Mouse (Mus musculus) urinary bladder, postnatal 14 days (tissue): ENCODE measurements around the gene Gpr152.
"Not testable (repeated sequence)": the region's sequence is repeated elsewhere in the genome, so short reads cannot be mapped to it uniquely, and the experiment has no call there.

ENCODE experiments used
- DNase-seq: peaks from one replicate; pipeline ENCODE4 v3.0.0; 2021; ENCODE audit warnings: low spot score

The Gpr152 gene

DNA sequence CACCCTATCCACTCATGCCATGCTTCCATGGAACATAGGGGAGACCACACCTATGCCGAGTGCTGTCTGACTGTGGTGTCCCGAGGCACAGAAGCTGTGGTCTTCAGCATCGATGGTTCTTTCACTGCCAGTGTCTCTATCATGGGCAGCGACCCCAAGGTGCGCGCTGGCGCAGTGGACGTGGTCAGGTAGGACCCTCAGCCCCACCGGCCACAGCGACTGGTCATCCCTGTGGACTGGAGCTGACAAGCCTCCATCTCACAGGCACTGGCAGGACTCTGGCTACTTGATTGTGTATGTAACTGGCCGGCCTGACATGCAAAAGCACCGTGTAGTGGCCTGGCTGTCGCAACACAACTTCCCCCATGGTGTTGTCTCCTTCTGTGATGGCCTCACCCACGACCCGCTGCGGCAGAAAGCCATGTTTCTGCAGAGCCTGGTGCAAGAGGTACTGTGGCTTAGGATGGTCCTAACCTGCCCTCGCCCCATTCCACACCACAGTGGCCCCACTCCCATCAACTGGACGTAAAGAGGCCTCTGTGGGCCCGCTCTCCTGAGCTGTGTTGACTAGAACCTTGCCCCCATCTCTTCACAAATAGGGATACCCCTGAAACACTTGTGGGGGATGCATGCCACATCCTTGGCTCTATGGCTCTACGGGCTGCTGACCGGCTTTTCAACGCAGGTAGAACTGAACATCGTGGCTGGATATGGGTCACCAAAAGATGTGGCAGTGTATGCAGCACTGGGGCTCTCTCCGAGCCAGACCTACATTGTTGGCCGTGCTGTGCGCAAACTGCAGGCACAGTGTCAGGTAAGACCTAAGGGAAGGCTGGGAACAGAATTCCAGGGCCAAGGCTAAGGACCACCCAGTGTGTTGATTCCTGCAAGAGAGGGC, 27.3 kb upstream of the Gpr152 start:
- DNase-seq: no peak

DNA sequence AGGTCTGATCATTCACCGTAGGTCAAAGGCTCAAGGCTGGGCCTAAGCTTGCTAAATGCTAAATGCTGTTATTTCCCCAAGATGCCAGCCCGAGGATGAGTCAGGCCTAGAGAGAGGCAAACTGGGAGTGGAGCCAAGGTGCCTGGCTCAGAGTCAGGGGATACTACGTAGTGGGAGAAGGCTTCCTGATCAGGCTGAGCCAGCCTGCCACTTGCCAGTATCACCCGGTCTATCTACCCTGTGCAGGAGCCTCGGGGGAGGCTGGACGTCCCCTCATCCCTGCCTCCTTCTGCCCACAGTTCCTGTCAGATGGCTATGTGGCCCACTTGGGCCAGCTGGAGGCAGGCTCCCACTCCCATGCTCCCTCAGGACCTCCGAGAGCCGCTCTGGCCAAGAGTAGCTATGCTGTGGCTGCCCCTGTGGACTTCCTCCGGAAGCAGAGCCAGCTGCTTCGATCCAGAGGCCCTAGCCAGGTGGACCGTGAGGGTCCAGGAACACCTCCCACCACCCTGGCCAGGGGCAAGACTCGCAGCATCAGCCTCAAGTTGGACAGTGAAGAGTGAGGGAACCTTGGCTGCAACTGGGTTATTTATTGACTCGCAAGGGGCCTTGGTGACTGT, 26.3 kb upstream of the Gpr152 start:
- DNase-seq: peak; percentile 89

DNA sequence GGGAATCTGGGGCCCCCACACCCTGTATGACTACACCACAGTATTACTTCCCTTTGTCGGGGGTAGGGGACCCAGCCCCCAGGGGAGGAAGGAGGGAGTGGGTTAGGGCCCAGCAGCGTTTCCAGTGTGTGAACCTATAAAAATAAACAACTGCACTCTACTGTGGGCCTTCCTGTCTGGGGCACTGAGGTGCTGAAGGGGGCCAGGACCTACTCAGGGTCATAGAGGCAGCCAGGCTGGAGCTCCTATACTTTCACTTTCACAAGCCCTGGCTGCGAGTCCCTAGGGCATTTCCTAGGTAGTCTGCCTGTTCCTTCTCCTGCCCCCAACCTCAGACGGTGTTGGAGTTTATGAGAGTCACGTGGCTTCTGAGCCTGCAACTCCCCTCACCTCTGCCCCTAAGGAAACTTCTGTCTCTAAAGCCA, 25.8 kb upstream of the Gpr152 start:
- no peak for DNase-seq

DNA sequence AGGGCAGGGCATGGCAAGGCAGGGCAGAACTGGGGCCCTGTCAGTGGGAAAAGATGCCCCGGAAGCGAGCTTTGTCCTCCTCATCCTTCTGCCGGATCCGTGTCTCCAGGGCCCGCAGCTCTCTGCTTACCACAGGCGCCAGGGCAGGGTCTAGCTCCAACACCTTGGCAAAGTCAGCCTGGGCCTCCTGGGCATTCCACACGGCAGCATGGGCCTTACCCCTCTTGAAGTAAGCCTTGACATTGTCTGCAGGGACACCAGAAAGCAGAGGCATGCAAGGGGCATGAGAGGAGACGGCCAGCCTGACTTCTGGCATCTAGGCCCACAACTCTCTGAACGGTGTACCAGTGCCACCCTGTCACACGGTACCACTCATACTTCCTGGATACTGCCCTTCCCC, 25.0 kb upstream of the Gpr152 start:
- DNase-seq: no peak

DNA sequence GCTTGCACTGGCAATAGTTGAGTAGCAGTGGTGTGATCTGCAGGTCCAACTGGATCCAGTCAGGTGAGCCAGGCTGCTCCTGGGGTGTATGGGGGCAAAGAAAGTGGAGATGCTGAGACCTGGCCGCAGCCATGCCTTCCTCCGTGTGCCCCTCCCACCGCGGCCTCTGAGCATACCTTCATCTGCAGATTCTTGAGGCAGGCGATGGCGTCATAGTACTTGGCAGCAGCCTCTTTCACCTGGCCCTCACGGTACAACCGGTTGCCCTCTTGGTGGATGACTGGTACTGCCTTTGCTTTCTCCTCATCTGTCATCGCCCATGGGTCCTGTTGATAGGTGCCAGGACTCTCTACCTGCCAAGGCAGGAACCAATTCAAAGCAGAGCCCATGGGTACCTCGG, 24.4 kb upstream of the Gpr152 start:
- no peak for DNase-seq

DNA sequence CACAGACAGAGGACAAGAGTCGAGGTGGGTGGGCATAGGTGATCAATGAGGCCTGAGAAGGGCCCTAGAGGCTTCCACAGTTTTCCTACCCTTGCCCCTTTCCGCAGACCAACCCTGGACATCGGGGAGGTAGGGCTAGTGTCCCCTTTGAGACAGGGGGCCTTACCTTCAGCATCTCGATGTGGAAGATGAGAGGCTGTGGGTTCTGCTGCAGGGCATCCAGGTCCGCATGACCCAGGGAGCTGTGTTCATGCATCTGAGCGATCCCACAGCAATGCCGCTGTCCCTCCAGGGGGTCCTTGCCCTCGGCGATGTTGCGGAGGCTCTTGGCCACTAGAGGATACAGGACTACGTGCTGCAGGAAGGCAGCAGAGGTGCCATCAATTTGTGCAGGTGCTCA, 23.8 kb upstream of the Gpr152 start:
- no peak for DNase-seq

DNA sequence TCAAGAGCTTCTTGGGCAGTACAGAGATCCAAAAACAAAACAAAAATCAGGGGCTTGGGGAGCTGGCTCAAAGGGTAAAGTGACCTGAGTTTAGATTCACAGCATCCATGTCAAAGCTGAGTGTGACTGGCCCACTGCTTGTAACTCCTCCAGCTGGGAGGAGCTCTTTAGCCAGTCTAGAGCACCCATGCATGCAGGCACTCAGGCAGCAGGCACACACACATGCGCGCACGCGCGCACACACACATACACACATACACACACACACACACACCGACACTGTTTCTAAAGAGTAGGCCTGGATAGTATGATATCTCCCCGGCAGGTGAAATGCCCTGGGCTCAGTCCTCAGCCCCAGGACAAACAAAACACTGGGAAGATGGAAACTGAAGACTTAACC, 22.6 kb upstream of the Gpr152 start:
- no peak for DNase-seq

DNA sequence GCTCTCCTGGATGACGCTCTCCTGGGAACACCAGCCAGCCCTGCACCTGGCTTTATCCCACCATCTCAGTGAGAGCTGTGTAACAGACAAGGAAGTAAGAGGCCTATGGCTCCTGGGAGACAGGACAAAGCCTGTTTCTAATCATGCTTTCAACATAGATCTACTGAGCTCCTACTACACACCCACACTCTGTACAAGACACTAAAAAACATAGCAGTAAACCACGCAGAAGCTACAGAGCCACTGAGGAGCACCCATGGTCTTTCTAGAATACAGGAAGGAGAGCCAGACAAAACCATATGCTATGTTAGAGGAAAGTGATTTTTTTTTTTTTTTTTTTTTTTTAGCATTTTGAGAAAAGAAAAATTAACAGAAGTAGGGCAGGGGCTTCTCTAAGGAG, 21.2 kb upstream of the Gpr152 start:
- DNase-seq: no peak

DNA sequence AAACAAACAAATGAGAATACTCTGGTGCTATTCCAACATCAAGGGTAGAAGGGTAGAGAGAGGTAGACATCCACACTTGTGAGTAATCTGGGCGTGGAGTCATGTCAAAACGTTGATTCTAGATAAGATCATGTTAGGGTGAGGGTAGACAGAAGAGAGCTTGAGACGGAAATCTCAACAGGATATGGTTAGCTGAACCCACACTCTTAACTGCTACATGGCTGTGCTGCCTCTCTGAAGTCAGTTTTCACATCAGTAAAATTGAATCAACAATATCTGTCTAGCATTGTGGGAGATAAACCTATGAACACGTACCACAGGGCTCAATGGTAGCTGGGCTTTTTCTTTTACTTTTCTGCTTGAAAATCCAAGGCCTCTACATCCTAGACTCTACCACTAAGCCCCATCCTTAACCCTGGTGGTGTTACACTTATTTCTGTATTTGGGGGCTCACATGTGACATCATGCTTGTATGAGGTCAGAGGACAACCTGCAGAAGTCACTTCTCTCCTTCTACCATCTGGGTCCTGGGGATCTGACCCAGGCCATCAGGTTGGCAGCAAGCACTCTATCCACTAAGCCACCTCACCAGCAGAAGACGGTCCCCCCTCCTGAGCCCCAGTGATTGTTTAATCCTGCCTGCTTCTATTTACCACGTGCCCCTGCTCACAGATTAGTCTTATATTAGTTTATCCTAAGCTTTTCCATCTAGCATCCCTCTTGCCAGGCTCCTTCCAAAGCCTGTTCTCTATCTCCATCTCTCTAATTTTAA, 19.7 kb upstream of the Gpr152 start:
- no peak for DNase-seq

DNA sequence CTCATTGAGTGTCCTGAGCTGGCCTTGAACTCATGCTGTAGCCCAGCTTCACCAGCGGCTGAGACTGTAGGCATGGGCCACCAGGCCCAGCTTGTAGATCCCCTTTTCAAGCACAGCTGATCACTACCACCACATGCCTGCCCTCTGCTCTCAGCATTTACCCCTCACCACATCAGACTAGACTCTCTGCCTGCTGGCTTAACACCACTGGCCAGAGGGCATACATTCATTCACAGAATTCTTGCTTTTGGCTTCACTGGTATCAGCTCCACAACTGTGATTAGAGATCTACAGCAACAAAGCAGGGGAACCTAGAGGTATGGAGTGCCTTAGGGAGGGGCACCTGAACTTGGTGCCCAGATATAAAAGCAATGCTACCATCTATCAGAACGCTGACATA, 19.1 kb upstream of the Gpr152 start:
- DNase-seq: no peak

DNA sequence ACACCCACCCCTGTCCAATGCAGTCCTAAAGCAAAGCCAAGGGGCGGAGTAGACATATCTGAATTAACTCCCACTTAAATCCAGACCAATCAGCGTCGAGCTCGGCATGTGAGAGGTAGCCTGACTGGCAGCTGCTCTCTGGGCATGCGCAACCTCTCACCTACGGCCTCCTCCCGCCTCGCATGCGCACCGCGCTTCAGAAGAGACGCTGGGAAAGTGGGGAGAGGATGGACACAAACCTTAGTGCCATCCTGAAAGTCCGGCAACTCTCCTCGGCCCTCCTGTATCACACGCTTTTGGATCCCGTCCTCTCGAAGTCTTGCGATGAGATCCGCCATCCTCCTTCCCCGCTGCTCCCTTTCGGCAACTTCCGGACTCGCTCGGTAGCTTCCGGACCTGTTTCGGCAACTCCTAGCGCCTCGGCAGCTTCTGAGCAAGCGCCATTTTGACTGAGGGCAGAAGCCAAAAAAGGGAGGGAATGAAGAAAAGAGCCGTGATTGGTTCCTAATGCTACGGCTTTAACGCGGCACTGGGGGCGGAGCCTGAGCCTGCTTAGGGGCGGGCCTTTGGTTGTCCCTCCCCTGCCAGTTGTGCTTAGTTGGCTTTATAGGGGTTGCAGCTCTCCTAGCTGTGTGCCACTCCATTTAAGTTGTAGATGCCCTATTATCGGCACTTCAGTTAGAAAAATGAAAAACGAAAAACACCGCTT, 18.3 kb upstream of the Gpr152 start:
- DNase-seq: peak; percentile 99

DNA sequence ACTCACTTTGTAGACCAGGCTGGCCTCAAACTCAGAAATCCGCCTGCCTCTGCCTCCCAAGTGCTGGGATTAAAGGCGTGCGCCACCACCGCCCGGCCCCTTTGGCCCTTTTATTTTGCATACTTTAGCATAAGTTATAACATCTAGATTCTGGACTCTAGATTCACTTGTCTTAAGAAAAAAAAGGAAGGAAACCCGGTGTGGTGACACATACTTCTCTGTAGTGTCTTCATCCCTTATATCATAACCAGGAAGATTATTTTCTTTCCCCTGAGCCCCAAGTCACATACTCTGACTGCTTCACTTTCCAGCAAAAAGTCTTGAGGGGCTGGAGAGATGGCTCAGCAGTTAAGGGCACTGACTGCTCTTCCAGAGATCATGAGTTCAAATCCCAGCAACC, 17.7 kb upstream of the Gpr152 start:
- not testable (repeated sequence) for DNase-seq

DNA sequence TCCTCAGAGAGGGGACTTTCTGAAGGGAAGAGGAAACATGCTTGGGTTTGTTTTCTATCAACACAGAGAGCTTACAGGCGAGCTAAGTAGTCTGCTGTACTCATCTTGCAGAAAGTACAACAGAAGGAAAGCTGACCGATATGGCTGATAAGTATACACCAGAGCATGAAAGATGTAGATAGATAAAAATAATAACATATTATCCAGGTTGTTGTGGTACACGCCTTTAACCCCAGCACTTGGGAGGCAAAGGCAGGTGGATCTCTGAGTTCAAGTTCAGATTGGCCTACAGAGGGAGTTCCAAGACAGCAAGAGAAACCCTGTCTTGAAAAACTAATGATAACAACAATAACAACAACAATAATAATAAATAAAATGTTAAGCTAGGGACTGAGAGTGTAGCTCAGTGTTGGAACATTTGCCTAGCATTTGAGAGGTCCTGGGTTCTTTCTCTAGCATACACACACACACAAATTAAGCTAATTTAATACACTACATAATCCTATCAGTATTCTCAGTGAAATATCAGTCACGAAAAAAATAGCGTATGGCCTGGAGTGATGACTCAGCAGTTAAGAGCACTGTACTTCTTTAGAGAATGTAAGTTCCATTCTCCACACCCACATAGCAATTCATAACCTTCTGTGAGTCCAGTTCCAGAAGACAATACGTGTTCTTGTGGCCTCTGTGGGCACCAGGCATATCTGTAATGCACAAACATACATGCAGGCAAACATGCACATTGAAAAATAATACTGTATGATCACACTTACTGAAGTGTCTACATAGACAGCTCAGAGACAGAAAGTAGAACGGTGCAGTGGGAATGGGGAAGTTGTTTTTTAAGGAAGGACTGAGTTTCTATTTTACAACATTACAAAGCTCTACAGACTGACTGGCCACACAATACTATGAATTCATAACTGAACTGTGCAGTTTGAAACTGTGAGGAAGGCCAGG, 16.9 kb upstream of the Gpr152 start:
- no peak for DNase-seq

DNA sequence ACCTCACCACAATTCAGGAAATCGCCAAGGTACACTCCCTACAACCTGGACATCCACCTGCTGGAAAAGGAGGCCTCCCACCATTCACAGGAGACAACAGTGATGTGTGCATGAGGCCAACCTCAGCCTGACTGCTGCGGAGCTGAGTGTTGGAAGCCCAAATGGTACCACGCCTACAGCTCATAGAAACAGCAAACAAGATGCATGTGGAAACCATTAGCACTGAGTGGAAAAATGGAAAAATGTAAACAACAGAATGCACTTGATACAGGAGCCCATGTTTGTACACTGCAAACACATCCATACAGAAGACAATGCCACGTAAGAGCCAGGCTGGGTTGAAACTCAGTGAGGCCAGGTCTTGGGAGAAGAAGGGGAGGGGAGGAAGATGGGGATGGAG, 15.2 kb upstream of the Gpr152 start:
- DNase-seq: no peak

DNA sequence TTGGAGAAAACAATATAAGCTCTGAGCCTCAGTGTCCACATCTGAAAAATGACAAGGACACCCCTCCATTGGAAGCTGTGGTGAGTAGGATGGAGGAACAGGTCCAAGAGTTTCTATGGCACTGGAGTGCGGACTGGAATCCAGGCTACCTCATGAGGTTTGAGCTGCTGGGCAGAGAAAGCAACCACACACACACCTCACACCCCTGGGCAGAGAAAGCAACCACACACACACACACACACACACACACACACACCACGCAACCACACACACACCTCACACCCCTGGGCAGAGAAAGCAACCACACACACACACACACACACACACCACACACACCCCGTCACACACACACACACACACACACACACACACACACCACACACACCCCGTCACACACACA, 14.3 kb upstream of the Gpr152 start:
- not testable (repeated sequence) for DNase-seq

DNA sequence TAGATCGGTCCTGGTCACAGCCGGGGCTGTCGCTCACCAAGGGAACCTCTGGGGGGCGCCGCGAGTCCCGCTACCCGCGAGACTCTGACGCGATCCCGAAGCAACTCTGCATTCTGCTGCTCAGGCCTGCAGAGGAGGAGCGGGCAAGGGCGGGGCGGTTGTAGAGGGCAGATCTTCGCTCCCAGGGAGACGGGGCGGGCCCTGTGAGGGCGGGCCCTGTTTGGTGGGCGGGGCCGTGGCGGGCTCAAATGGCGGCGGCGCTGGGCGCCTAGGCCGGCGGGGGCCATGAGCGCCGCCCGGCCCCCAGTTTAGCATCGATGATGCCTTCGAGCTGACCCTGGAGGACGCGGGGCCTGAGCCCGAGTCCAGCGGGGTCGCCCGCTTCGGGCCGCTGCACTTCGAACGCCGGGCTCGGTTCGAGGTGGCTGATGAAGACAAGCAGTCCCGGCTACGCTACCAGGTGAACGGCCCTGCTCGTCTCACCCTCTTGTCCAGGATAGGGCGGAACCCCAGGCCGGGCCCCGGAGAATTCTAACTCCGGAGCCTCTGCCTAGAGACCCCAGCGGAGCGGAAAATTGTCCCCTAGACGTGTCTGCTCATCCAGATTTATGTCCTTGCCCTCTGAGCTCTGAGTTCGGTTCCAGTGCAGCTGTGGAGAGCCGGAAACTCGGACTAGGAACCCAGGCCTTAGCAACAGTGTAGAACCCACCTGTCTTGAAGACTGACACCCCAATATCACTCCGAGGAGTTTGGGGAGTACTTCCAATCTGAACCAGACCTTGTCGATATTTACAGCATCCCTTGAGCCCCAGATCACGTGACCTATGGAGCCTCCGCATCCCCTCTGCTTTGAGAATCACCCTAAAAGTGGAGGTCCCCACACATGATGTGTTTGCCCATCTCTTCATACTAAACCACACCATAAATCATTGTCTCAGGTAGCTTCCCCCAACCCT, 13.6 kb upstream of the Gpr152 start, which contains the start of gene Aip:
Gene Aip, minus strand, starts transcription at position 118 of the 956 bp plus-strand sequence.
- DNase-seq: peak; percentile 99

DNA sequence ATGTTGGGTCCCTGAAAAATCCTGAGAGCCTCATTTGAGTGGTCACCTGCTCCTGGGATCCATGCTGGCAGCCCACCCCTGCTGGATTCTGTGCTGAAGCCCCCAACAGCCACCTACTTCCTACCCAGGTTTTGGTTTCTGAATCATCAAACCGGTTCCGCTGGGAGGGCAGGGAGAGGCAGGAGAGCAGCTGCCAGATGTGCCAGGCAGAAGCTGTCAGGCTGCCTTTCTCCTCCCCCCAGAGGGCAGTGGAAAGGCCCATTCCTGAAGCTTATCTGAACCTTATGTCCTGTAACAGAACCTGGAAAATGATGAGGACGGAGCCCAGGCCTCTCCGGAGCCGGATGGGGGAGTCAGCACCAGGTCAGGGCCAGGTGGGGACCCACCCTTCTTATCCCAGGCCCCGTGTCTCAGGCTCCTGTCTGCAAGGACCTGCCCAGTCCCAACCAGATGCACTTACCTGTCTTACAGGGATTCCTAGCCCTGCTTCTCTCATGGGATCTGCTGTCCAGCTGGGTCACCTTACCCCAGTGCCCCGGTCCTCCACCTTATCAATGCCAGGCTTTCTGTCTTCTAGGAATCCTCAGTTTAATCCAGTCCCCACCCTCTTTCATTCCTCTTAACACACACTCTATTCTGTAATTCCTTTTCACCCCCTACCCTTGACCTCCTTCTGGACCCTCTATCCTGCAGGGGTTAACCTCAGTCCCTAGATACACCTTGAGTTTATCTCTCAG, 12.7 kb upstream of the Gpr152 start:
- peak; percentile 81 for DNase-seq

DNA sequence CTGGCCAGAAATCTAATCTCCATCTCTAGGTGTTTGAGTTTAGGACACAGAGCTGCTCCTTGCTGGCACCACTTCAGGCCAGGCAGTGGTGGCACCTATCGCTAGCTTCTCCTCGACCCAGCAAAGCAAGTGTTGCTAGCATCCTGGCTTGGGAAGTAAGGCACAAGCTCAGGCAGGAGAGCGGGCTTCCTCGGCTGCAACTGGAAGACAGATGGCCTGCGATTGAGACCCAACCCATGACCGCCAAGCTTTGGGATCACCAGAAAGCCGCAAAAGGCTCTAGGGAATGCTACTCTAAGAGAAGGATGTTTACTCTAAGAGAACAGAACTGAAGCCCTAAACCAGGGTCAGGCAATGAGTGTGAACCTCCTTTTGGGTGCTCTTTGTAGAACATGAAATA, 10.1 kb upstream of the Gpr152 start:
- DNase-seq: no peak

DNA sequence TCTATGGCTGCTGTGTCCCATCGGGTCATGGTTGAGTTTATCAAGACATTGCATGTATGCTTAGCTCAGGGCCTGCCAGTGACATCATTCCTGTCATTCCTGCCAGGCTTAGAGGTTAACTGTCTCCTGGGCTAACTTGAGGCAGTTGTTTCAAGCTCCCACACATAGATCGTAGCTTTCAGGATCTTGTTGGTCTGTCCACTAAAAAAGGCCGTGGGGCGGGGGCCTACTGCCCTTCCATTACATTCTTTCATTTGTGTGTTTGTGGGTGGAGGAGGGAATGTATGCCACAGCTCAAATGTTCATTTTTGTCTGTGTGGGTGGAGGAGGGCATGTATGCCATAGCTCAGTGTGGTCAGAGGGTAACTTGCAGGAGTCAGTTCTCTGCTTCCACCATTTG, 9.5 kb upstream of the Gpr152 start:
- DNase-seq: no peak
